Mouse (Mus musculus) stomach, embryonic 14.5 days (tissue): Measurements from ENCODE around the gene Plekhg6. TPM values are rescaled to one million over a fixed set of nuclear protein-coding genes. Genes with fewer than 3 reads are reported as not detected.
A peak's percentile ranks its signal among the peaks of the same experiment; 100 is the strongest.

Experiments
- ATAC-seq: fragments of 200-750 bp; cut with Nextera tagmentation; 2 replicates; pipeline ENCODE4 v1.8.0; 2017; ENCODE audit warnings: low read depth, moderate TSS enrichment; ENCODE audit not compliant: insufficient number of reproducible peaks, insufficient read depth, low FRiP score
- H3K27ac ChIP-seq: fragments of 300-500 bp; sonication (generic); 2 replicates; pipeline ENCODE4 v1.5.1; 2014; ENCODE audit warnings: mild to moderate bottlenecking, low read length, moderate library complexity, mixed read lengths
- H3K27me3 ChIP-seq: fragments of 300-500 bp; sonication (generic); 2 replicates; pipeline ENCODE4 v1.6.1; 2014; ENCODE audit warnings: low read length, control low read depth, mixed read lengths; ENCODE audit not compliant: control insufficient read depth, insufficient read depth
- H3K36me3 ChIP-seq: fragments of 300-500 bp; sonication (generic); 2 replicates; pipeline ENCODE4 v1.6.1; 2014; ENCODE audit warnings: mild to moderate bottlenecking, control low read depth, low read length, moderate library complexity, mixed read lengths; ENCODE audit not compliant: control insufficient read depth, insufficient read depth
- H3K4me1 ChIP-seq: fragments of 300-500 bp; sonication (generic); 2 replicates; pipeline ENCODE4 v1.6.1; 2014; ENCODE audit warnings: low read length, control low read depth, mixed read lengths; ENCODE audit not compliant: control insufficient read depth, insufficient read depth
- H3K4me2 ChIP-seq: fragments of 300-500 bp; sonication (generic); replicated peaks from 2 replicates; pipeline ENCODE4 v1.6.1; 2014; ENCODE audit warnings: low read depth, low read length, control low read depth
- H3K4me3 ChIP-seq: fragments of 300-500 bp; sonication (generic); 2 replicates; pipeline ENCODE4 v1.5.1; 2014; ENCODE audit warnings: low read depth, low read length, control low read depth
- H3K9ac ChIP-seq: fragments of 300-500 bp; sonication (generic); replicated peaks from 2 replicates; pipeline ENCODE4 v1.6.1; 2014; ENCODE audit warnings: low read depth, mild to moderate bottlenecking, control low read depth, low read length, moderate library complexity, mixed read lengths
- H3K9me3 ChIP-seq: fragments of 300-500 bp; sonication (generic); 2 replicates; pipeline ENCODE4 v1.6.1; 2016; ENCODE audit warnings: low read depth, low read length, control low read depth; ENCODE audit not compliant: control insufficient read depth
- WGBS: fragments of 180-500 bp; shearing (Covaris S2); extraction: QIAGEN DNeasy Blood & Tissue Kit; methylation state at CpG from one replicate; pipeline ENCODE4 v1.1.7; 2014; 5-methylcytosine and 5-hydroxymethylcytosine counted together
- polyA plus RNA-seq: library from polyadenylated mRNA; unstranded; fragments of >200 nt; fragmentation: Nextera tagmentation; extraction: Ambion mirVana; gene quantifications from 2 replicates; pipeline ENCODE4 v1.2.1, GENCODE M21; 2014

Plekhg6 gene
- polyA plus RNA-seq, 1 experiment from 2014 or later = 2.1 TPM

- no peak overlapping the region for H3K9ac ChIP-seq
- peaks cover 16% of the 10 kb centered on the region; the same call in 1 of the 2 replicates for H3K27me3 ChIP-seq
- H3K4me1 ChIP-seq = peaks cover 25% of the 10 kb centered on the region
- peak; percentile 49 for ATAC-seq
- peak overlapping the region; percentile 66; the same call in 1 of the 2 replicates for H3K27ac ChIP-seq
- WGBS = 36% methylated on average over 16 of the region's 16 CpGs
- no peaks in the 10 kb centered on the region for H3K9me3 ChIP-seq
- H3K4me2 ChIP-seq = peak overlapping the region; percentile 4; the same call in 1 of the 2 replicates
- H3K36me3 ChIP-seq = no peaks in the 10 kb centered on the region
- H3K4me3 ChIP-seq = no peak overlapping the region
These were observed 2.8 kb downstream of the Plekhg6 start for GRCm38 (mm10) chr6:125377582-125378451.

DNA sequence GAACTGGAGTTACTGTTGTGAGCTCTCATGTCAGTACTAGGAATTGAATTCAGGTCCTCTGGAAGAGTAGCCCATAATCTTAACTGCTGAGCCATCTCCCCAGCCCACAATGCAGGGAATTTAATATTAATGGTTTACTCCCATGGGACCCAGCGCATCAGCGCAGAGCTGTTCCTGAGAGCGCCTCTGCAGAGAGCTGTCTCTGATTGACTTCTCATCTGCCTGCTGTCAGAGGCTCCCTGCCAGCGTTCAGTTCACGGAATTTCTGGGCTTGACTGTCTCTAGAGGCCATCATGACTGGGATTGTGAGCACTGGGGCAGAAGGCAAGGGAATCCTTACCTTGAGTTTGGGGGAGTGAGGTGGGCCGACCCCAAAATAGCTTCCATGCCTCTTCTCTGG lies 3.6 kb downstream of the Plekhg6 start:
- ATAC-seq = no peak
- Histone ChIP-seq H3K4me2 (no peak overlapping the region), H3K9ac (no peak overlapping the region), H3K36me3 (no peaks in the 10 kb centered on the region), H3K27me3 (peaks cover 16% of the 10 kb centered on the region; the same call in 1 of the 2 replicates), H3K9me3 (no peaks in the 10 kb centered on the region), H3K27ac (peak overlapping the region; percentile 66; the same call in 1 of the 2 replicates), H3K4me3 (no peak overlapping the region), H3K4me1 (peaks cover 25% of the 10 kb centered on the region)
- 60% methylated on average over 6 of the region's 6 CpGs for WGBS

GRCm38 (mm10) chr6:125367758-125368371 lies 12.7 kb downstream of the Plekhg6 start:
- Histone ChIP-seq H3K27ac (peak overlapping the region; percentile 55), H3K27me3 (no peaks in the 10 kb centered on the region), H3K4me2 (no peak overlapping the region), H3K4me3 (no peak overlapping the region), H3K36me3 (no peaks in the 10 kb centered on the region), H3K9ac (no peak overlapping the region), H3K9me3 (no peaks in the 10 kb centered on the region), H3K4me1 (peaks cover 23% of the 10 kb centered on the region; the same call in 1 of the 2 replicates)
- peak; percentile 35; the same call in 1 of the 2 replicates for ATAC-seq
- 42% methylated on average over 4 of the region's 4 CpGs for WGBS

- no peak overlapping the region for H3K4me3 ChIP-seq
- ATAC-seq = no peak
- H3K27me3 ChIP-seq = 0 out of 2 replicates have a peak, but pooled peaks cover 2% of the 10 kb centered on the region
- no peak overlapping the region for H3K27ac ChIP-seq
- peaks cover 15% of the 10 kb centered on the region for H3K36me3 ChIP-seq
- no peak overlapping the region for H3K4me2 ChIP-seq
- 81% methylated on average over 1 of the region's 1 CpGs for WGBS
- H3K9ac ChIP-seq = no peak overlapping the region
- peaks cover 25% of the 10 kb centered on the region; the same call in 1 of the 2 replicates for H3K4me1 ChIP-seq
- no peaks in the 10 kb centered on the region for H3K9me3 ChIP-seq
These were observed 14.5 kb downstream of the Plekhg6 start for GRCm38 (mm10) chr6:125366133-125366532.

GRCm38 (mm10) chr6:125365522-125365921 lies 15.1 kb downstream of the Plekhg6 start:
- peaks cover 20% of the 10 kb centered on the region for H3K36me3 ChIP-seq
- H3K9ac ChIP-seq = no peak overlapping the region
- no peak overlapping the region for H3K4me3 ChIP-seq
- no peak overlapping the region for H3K4me2 ChIP-seq
- ATAC-seq = no peak
- no peaks in the 10 kb centered on the region for H3K9me3 ChIP-seq
- 0 out of 2 replicates have a peak, but pooled peaks cover 2% of the 10 kb centered on the region for H3K27me3 ChIP-seq
- H3K27ac ChIP-seq = no peak overlapping the region
- WGBS = 77% methylated on average over 5 of the region's 5 CpGs
- H3K4me1 ChIP-seq = peaks cover 25% of the 10 kb centered on the region; the same call in 1 of the 2 replicates

GRCm38 (mm10) chr6:125364448-125364847 lies 16.1 kb downstream of the Plekhg6 start:
- ATAC-seq = 0 out of 2 replicates have a peak, but pooled peaks have one; percentile 35
- H3K4me1 ChIP-seq = peaks cover 25% of the 10 kb centered on the region; the same call in 1 of the 2 replicates

DNA sequence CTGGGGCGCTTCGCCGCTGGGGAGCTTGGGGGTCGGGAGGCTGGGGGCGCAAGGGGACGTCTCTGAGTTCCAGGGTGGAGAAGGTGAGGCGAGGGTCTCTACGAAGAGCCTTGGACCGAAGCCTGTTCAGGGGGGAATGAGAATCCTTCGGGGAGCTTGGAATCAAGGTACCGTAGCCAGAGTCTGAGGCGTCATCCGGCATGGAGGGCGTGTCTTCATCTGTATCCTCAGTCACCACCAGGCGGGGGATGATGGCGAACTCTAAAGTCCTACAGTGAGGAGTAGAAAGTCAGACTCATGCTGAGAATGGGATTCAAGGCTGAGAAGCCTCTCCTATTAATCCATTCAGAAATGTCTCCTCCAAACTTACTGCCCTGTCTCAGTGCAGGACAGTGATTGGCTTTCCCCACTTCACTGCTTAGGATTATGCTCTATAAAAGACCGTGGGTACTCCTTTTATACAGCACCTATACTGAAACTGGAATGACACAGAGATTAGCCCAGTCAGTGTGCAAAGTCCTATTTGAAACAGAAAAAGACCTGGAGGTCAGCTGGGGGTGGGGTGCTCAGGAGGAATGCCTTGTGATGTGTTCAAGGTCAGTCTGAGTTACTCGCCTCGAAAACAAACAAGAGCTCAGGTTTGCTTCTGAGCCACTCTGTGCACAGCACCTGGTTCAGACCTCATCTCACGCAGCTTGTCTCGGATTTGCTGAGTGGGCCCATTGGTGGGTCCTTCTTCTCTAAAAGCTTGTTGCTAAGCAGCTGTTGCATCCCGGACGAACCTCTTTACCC lies 16.9 kb downstream of the Plekhg6 start:
- Histone ChIP-seq H3K9ac (no peak overlapping the region), H3K36me3 (peaks cover 35% of the 10 kb centered on the region), H3K27me3 (0 out of 2 replicates have a peak, but pooled peaks cover 2% of the 10 kb centered on the region), H3K9me3 (no peaks in the 10 kb centered on the region), H3K4me3 (no peak overlapping the region), H3K4me1 (peaks cover 23% of the 10 kb centered on the region; the same call in 1 of the 2 replicates), H3K4me2 (0 out of 2 replicates have a peak overlapping the region, but pooled peaks have one; percentile 16), H3K27ac (no peak overlapping the region)
- no peak for ATAC-seq
- WGBS = 19% methylated on average over 23 of the region's 23 CpGs

More at GRCm38 (mm10) chr6:125364448-125364847, 16.1 kb downstream of the Plekhg6 start:
- Histone ChIP-seq H3K4me2 (no peak overlapping the region), H3K9ac (no peak overlapping the region), H3K27me3 (0 out of 2 replicates have a peak, but pooled peaks cover 2% of the 10 kb centered on the region), H3K4me3 (no peak overlapping the region), H3K36me3 (peaks cover 28% of the 10 kb centered on the region), H3K9me3 (no peaks in the 10 kb centered on the region), H3K27ac (no peak overlapping the region)
- WGBS = 8% methylated on average over 8 of the region's 8 CpGs
